ENCODE assay signal across 9 mouse cellular contexts in the genomic region with DNA sequence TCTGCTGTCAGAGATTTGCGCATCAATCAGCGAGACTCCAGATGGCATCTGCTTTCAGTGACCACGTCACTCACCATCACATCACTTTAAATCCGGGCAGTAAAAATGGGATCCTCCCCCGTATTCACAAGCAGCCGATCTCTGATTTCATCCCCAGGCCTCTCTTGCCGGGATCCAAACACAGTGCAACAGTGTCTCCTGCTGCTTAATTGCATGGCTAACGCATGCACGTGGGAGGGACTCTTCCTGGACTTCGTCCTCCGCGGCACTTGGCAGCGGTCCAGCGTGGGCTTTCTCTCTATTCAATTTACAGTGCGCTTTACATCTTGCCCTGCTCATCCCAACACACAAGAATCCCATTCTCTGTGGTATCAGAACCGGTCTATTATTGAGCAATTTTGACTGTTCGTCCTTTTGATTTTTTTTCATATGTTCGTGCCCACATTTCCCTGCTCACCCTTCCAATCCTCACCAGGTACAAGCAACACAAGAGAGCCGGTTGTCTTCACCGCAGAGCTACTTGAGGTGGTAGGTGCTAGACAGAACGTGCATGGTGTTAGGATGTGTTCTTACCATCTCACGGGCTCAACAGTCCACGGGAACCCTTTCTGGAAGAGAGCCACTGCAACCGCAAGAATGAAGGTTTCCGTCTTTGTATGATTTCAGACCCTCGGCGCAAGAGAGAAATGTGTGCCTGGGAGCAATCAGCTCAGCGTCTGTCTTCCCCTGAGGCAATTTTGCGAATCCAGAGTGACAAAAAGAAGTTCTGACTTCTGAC.
DNase-seq lines count a peak whose midpoint lies in the region; ATAC-seq and TF ChIP-seq lines count a peak whose summit lies in the region.
"Had no signal": no experiment of that assay in that cellular context is flagged by ENCODE, and none has a peak within 500 bp of the region (broad histone marks: within the 10 kb centered on the region; RNA-seq: fewer than 3 reads in every experiment).

No protein-coding gene starts in this region.

- peak; percentile 76 for ATAC-seq in lung, embryonic 14.5 days (ENCODE audit: insufficient read depth)
- ATAC-seq in forebrain, postnatal 0 days: peak; percentile 79
- peak; percentile 70; the same call in 1 of the 2 replicates for ATAC-seq in limb, embryonic 14.5 days (ENCODE audit: low FRiP score, low read depth)
- ATAC-seq in neural tube, embryonic 15.5 days (ENCODE audit: low FRiP score): no peak
- no peak for ATAC-seq in activated CD4-positive, CD25-positive, alpha-beta regulatory T cell, adult 4 months
- ATAC-seq in monocyte, adult 5-6 weeks (replicated peaks; ENCODE audit: insufficient number of reproducible peaks, low FRiP score, low TSS enrichment, poor library complexity, severe bottlenecking): no peak

- peaks cover 6% of the 10 kb centered on the region; the same call in 1 of the 2 replicates for H3K4me1 ChIP-seq in lung, embryonic 14.5 days (ENCODE audit: insufficient read depth)
- H3K4me1 ChIP-seq in forebrain, postnatal 0 days (ENCODE audit: insufficient read depth): 0 out of 2 replicates have a peak, but pooled peaks cover 4% of the 10 kb centered on the region
- peaks cover 6% of the 10 kb centered on the region for H3K4me1 ChIP-seq in limb, embryonic 14.5 days (ENCODE audit: control insufficient read depth, insufficient read depth, low read length)
- peaks cover 9% of the 10 kb centered on the region for H3K4me1 ChIP-seq in neural tube, embryonic 15.5 days
- H3K4me1 ChIP-seq: liver, embryonic 15.5 days had no signal

- H3K4me2 ChIP-seq in lung, embryonic 14.5 days: peak overlapping the region; percentile 62
- H3K4me2 ChIP-seq in forebrain, postnatal 0 days (ENCODE audit: low read depth): peak overlapping the region; percentile 59
- H3K4me2 ChIP-seq in limb, embryonic 14.5 days (replicated peaks; ENCODE audit: low read depth, low read length, severe bottlenecking): peak overlapping the region; percentile 50
- peak overlapping the region; percentile 63 for H3K4me2 ChIP-seq in neural tube, embryonic 15.5 days
- H3K4me2 ChIP-seq: liver, embryonic 15.5 days had no signal

- TF ChIP-seq CTCF in lung, embryonic 14.5 days (IDR thresholded peaks at IDR 0.05; ENCODE audit: low read depth): peak; percentile 56
- TF ChIP-seq CTCF in forebrain, postnatal 0 days (IDR thresholded peaks at IDR 0.05; ENCODE audit: low read depth): peak; percentile 48

- 35% methylated on average over 29 of the region's 29 CpGs for WGBS in lung, embryonic 14.5 days
- WGBS in forebrain, postnatal 0 days: 15% methylated on average over 29 of the region's 29 CpGs
- 31% methylated on average over 29 of the region's 29 CpGs for WGBS in limb, embryonic 14.5 days
- 26% methylated on average over 29 of the region's 29 CpGs for WGBS in neural tube, embryonic 15.5 days

- no peak overlapping the region for H3K27ac ChIP-seq in lung, embryonic 14.5 days (ENCODE audit: low read depth)
- peak overlapping the region; percentile 37; the same call in 1 of the 2 replicates for H3K27ac ChIP-seq in forebrain, postnatal 0 days (ENCODE audit: low read depth, low read length)
- no peak overlapping the region for H3K27ac ChIP-seq in limb, embryonic 14.5 days (replicated peaks; ENCODE audit: low read depth, low read length)
- no peak overlapping the region for H3K27ac ChIP-seq in neural tube, embryonic 15.5 days (replicated peaks)
- H3K27ac ChIP-seq: liver, embryonic 15.5 days had no signal

- H3K36me3 ChIP-seq in lung, embryonic 14.5 days (ENCODE audit: insufficient read depth): no peaks in the 10 kb centered on the region
- no peaks in the 10 kb centered on the region for H3K36me3 ChIP-seq in forebrain, postnatal 0 days (ENCODE audit: insufficient read depth)
- no peaks in the 10 kb centered on the region for H3K36me3 ChIP-seq in limb, embryonic 14.5 days (ENCODE audit: control insufficient read depth, insufficient read depth, low read length)
- H3K36me3 ChIP-seq in neural tube, embryonic 15.5 days: no peaks in the 10 kb centered on the region
- H3K36me3 ChIP-seq: liver, embryonic 15.5 days had no signal

- H3K9me3 ChIP-seq in lung, embryonic 14.5 days (ENCODE audit: low read depth, low read length): no peaks in the 10 kb centered on the region
- H3K9me3 ChIP-seq in forebrain, postnatal 0 days (ENCODE audit: low read length): no peaks in the 10 kb centered on the region
- no peaks in the 10 kb centered on the region for H3K9me3 ChIP-seq in limb, embryonic 14.5 days (ENCODE audit: control insufficient read depth, low read length)
- no peaks in the 10 kb centered on the region for H3K9me3 ChIP-seq in neural tube, embryonic 15.5 days (replicated peaks)
- H3K9me3 ChIP-seq: liver, embryonic 15.5 days had no signal

- no peak for TF ChIP-seq POLR2A in limb, embryonic 14.5 days (IDR thresholded peaks at IDR 0.05; ENCODE audit: borderline replicate concordance, extremely low read depth, insufficient read depth, insufficient read length)

- DNase-seq in lung, embryonic 14.5 days: peak; percentile 85
- no peak for DNase-seq in lung, postnatal 36 days
- DNase-seq in forebrain, postnatal 0 days: peak; percentile 78
- peak; percentile 16 to 17 for DNase-seq in kidney, adult 8-10 months
- DNase-seq in limb, embryonic 14.5 days (ENCODE audit: low spot score): peak; percentile 52

- H3K4me3 ChIP-seq in lung, embryonic 14.5 days (ENCODE audit: low read depth, low read length): peak overlapping the region; percentile 24
- H3K4me3 ChIP-seq in forebrain, postnatal 0 days (ENCODE audit: low read depth, low read length): peak overlapping the region; percentile 40
- H3K4me3 ChIP-seq in limb, embryonic 14.5 days (replicated peaks; ENCODE audit: low read length): peak overlapping the region; percentile 27
- peak overlapping the region; percentile 35 for H3K4me3 ChIP-seq in neural tube, embryonic 15.5 days (replicated peaks)
- H3K4me3 ChIP-seq: liver, embryonic 15.5 days had no signal

- 0 out of 2 replicates have a peak, but pooled peaks cover 4% of the 10 kb centered on the region for H3K27me3 ChIP-seq in lung, embryonic 14.5 days (ENCODE audit: insufficient read depth, low read length)
- H3K27me3 ChIP-seq in forebrain, postnatal 0 days (ENCODE audit: insufficient read depth, low read length): no peaks in the 10 kb centered on the region
- H3K27me3 ChIP-seq in limb, embryonic 14.5 days (ENCODE audit: control insufficient read depth, insufficient read depth, low read length): no peaks in the 10 kb centered on the region
- peaks cover 11% of the 10 kb centered on the region; the same call in 1 of the 2 replicates for H3K27me3 ChIP-seq in neural tube, embryonic 15.5 days (replicated peaks)

- H3K9ac ChIP-seq in lung, embryonic 14.5 days: peak overlapping the region; percentile 25
- peak overlapping the region; percentile 51 for H3K9ac ChIP-seq in forebrain, postnatal 0 days
- 0 out of 2 replicates have a peak overlapping the region, but pooled peaks have one; percentile 9 for H3K9ac ChIP-seq in limb, embryonic 14.5 days (ENCODE audit: low read depth, low read length, severe bottlenecking)
- no peak overlapping the region; the same call in 1 of the 2 replicates for H3K9ac ChIP-seq in neural tube, embryonic 15.5 days (replicated peaks)
- H3K9ac ChIP-seq: liver, embryonic 15.5 days had no signal

Comparison
In these comparisons a context has a peak if more than half of its experiments do, and no peak if none do; other contexts are left out.
1. ATAC-seq: peak in lung, embryonic 14.5 days (single experiment), forebrain, postnatal 0 days (single experiment) and limb, embryonic 14.5 days (single experiment); none in neural tube, embryonic 15.5 days (single experiment), activated CD4-positive, CD25-positive, alpha-beta regulatory T cell, adult 4 months (single experiment) and monocyte, adult 5-6 weeks (single experiment).
2. Peak in every context shown above with its lines, with median percentiles within 50 percentile points of each other: H3K4me2 ChIP-seq and H3K4me3 ChIP-seq.